Mouse (Mus musculus): ENCODE results near the gene Zscan22. TPM values are rescaled to one million over a fixed set of nuclear protein-coding genes. Genes with fewer than 3 reads are reported as not detected.

Gene Zscan22
- polyA plus RNA-seq (2017; shearing (Covaris generic)) = 14.7 TPM

GRCm38 (mm10) chr7:12897655-12898410 is at the start of gene Zscan22:
Zscan22 (plus strand) TSS chr7:12897815.

GRCm38 (mm10) chr7:12880911-12881660 is 16.5 kb upstream of the Zscan22 start, which contains the start of gene Zfp128:
Zfp128 (plus strand) TSS chr7:12881177.

GRCm38 (mm10) chr7:12921705-12922465 is 24.3 kb downstream of the Zscan22 start, which contains the start of gene Rps5:
Rps5 (plus strand) TSS chr7:12922290.

GRCm38 (mm10) chr7:12927191-12927680 is 29.6 kb downstream of the Zscan22 start, which contains the start of gene Rnf225:
Rnf225 (plus strand) TSS chr7:12927416.

Other genes starting within 250 kb of the Zscan22 start
- not detected for gene Vmn2r55, start 212.8 kb upstream of the Zscan22 start, polyA plus RNA-seq (2017; shearing (Covaris generic))
- not detected for gene Vmn2r56, start 162.8 kb upstream of the Zscan22 start, polyA plus RNA-seq (2017; shearing (Covaris generic))
- gene Zscan18, start 94.2 kb upstream of the Zscan22 start, polyA plus RNA-seq (2017; shearing (Covaris generic)) = 1.7 TPM
- gene Zfp329, start 79.0 kb upstream of the Zscan22 start, polyA plus RNA-seq (2017; shearing (Covaris generic)) = 21.4 TPM
- gene Zfp110, start 63.1 kb upstream of the Zscan22 start, polyA plus RNA-seq (2017; shearing (Covaris generic)) = 95.0 TPM
- gene Zfp128, start 16.6 kb upstream of the Zscan22 start, polyA plus RNA-seq (2017; shearing (Covaris generic)) = 3.8 TPM
- 1,332 TPM for gene Rps5, start 24.5 kb downstream of the Zscan22 start, polyA plus RNA-seq (2017; shearing (Covaris generic))
- gene Rnf225, start 29.6 kb downstream of the Zscan22 start, polyA plus RNA-seq (2017; shearing (Covaris generic)) = not detected
- gene Zfp324, start 68.0 kb downstream of the Zscan22 start, polyA plus RNA-seq (2017; shearing (Covaris generic)) = 6.6 TPM
- gene Zfp446, start 80.0 kb downstream of the Zscan22 start, polyA plus RNA-seq (2017; shearing (Covaris generic)) = 10.2 TPM
- gene Slc27a5, start 100.4 kb downstream of the Zscan22 start, polyA plus RNA-seq (2017; shearing (Covaris generic)) = 0.16 TPM
- gene Trim28, start 101.3 kb downstream of the Zscan22 start, polyA plus RNA-seq (2017; shearing (Covaris generic)) = 38.1 TPM
- 3.6 TPM for gene Zbtb45, start 112.2 kb downstream of the Zscan22 start, polyA plus RNA-seq (2017; shearing (Covaris generic))
- gene Chmp2a, start 137.0 kb downstream of the Zscan22 start, polyA plus RNA-seq (2017; shearing (Covaris generic)) = 310 TPM
- 7.8 TPM for gene Ube2m, start 140.5 kb downstream of the Zscan22 start, polyA plus RNA-seq (2017; shearing (Covaris generic))
- 0.45 TPM for gene Mzf1, start 156.9 kb downstream of the Zscan22 start, polyA plus RNA-seq (2017; shearing (Covaris generic))
- gene Vmn1r85, start 197.4 kb downstream of the Zscan22 start, polyA plus RNA-seq (2017; shearing (Covaris generic)) = not detected
- 0.04 TPM for gene Vmn1r86, start 222.1 kb downstream of the Zscan22 start, polyA plus RNA-seq (2017; shearing (Covaris generic))
- gene Vmn1r87, start 242.3 kb downstream of the Zscan22 start, polyA plus RNA-seq (2017; shearing (Covaris generic)) = not detected